Mouse (Mus musculus) ES-E14 (cell line): ENCODE data around the gene Dab2.

Source experiments
- CHD2 ChIP-seq: IDR thresholded peaks from 2 replicates; pipeline ENCODE4 v1.6.1; 2014; ENCODE audit warnings: mild to moderate bottlenecking, low read depth, low read length, inconsistent platforms
- HCFC1 ChIP-seq: IDR thresholded peaks from 2 replicates; pipeline ENCODE4 v1.6.1; 2012; ENCODE audit warnings: low read length, inconsistent platforms, borderline replicate concordance; ENCODE audit not compliant: insufficient read depth

DNA sequence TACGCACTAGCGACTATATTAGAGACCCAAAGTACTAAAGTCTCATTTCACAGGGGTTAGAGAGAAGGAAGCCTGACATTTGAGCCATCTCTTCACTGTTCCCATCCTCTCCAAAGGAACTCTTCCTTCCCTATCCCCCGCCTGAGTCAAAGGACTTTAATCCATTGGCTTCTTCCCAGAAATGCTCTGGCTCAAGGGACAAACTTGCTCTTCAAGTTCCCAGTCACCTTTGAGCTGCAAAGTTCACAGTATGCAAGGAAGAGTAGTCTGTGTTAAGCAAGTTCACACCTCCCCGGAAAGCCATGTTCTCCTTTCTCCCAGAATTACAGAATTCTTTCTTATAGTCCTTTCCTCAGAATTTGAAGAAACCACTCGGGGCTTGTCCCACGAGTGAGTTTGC is 107.2 kb downstream of the Dab2 start:
- TF ChIP-seq CHD2 (no peak), HCFC1 (no peak)
